Mouse (Mus musculus) liver, adult 2 months (tissue): Measurements from ENCODE around the gene 4930404N11Rik. TPM values are rescaled to one million over a fixed set of nuclear protein-coding genes. Genes with fewer than 3 reads are reported as not detected.

ENCODE experiments used
- DNase-seq: peaks from one replicate; pipeline ENCODE4 v3.0.0-alpha.2; 2011; ENCODE audit warnings: low read depth, low spot score; ENCODE audit errors: extremely low read depth
- H3K27ac ChIP-seq: fragments of 200-500 bp; replicated peaks from 2 replicates; pipeline ENCODE4 v1.5.1; 2012; ENCODE audit warnings: low read depth, mild to moderate bottlenecking, control low read depth, inconsistent platforms, low read length; ENCODE audit not compliant: insufficient read depth
- H3K27me3 ChIP-seq: fragments of 200-500 bp; 2 replicates; pipeline ENCODE4 v1.6.1; 2012; ENCODE audit warnings: mild to moderate bottlenecking, moderate library complexity, low read length, inconsistent platforms; ENCODE audit not compliant: control insufficient read depth, insufficient read depth
- H3K36me3 ChIP-seq: fragments of 200-500 bp; 2 replicates; pipeline ENCODE4 v1.6.1; 2012; ENCODE audit warnings: low read length, inconsistent platforms; ENCODE audit not compliant: control insufficient read depth, insufficient read depth
- H3K4me1 ChIP-seq: fragments of 200-500 bp; 2 replicates; pipeline ENCODE4 v1.6.1; 2011; ENCODE audit warnings: low read length; ENCODE audit not compliant: control insufficient read depth, insufficient read depth
- H3K4me3 ChIP-seq: fragments of 200-500 bp; 2 replicates; pipeline ENCODE4 v1.5.1; 2011; ENCODE audit warnings: low read depth, mild to moderate bottlenecking, control low read depth, low read length, moderate library complexity; ENCODE audit not compliant: insufficient read depth
- H3K79me2 ChIP-seq: fragments of 200-500 bp; 2 replicates; pipeline ENCODE4 v1.6.1; 2012; ENCODE audit warnings: inconsistent platforms, mild to moderate bottlenecking, low read length, moderate library complexity; ENCODE audit not compliant: control insufficient read depth, insufficient read depth
- H3K9ac ChIP-seq: fragments of 200-500 bp; 2 replicates; pipeline ENCODE4 v1.6.1; 2012; ENCODE audit warnings: low read depth, mild to moderate bottlenecking, control low read depth, inconsistent platforms, low read length
- CTCF ChIP-seq: fragments of 200-500 bp; IDR thresholded peaks from 2 replicates; pipeline ENCODE4 v1.5.1; 2011; ENCODE audit warnings: low read depth, low read length, control low read depth
- POLR2A ChIP-seq: fragments of 200-500 bp; IDR thresholded peaks from 2 replicates; pipeline ENCODE4 v1.6.1; 2011; ENCODE audit warnings: low read length, control low read depth; ENCODE audit not compliant: insufficient read depth; ENCODE audit errors: extremely low read depth
- WGBS: fragments of 180-500 bp; shearing (Covaris S2); methylation state at CpG from one replicate; pipeline ENCODE4 v1.1.7; 2018; 5-methylcytosine and 5-hydroxymethylcytosine counted together
- polyA plus RNA-seq: library from polyadenylated mRNA; depleted of rRNA; stranded (reverse); fragments of >200 nt; gene quantifications from 2 replicates; pipeline ENCODE4 v1.2.3, GENCODE M21; 2012
- total RNA-seq: library from RNA; depleted of rRNA; stranded (reverse); fragments of >200 nt; gene quantifications from 2 replicates; pipeline ENCODE4 v1.2.3, GENCODE M21; 2014

The 4930404N11Rik gene
- total and polyA plus RNA-seq, 2 experiments = 0.12 TPM; not detected in 1

DNA sequence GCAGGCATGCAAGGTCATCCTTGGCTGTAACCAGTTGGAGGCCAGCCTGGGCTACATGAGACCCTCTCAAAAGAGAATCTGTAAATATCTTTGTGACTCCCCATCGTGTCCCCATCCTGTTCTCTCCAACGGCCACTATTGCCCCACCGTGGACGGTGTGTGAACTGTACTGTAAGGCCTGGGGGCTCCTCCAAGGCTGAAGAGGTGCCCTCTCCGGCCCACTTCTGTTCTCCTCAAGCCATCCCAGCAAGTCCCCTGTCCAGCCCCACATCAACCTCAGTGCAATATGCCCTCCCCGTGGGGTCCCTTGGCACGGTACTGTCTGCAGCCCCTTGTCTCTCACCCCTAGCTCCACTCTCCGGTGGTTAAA is 46.3 kb downstream of the 4930404N11Rik start:
- Histone ChIP-seq H3K27ac (no peak overlapping the region), H3K9ac (peak overlapping the region; percentile 73; the same call in 1 of the 2 replicates), H3K4me1 (peaks cover 18% of the 10 kb centered on the region), H3K79me2 (peaks cover 9% of the 10 kb centered on the region; the same call in 1 of the 2 replicates), H3K36me3 (no peaks in the 10 kb centered on the region; the same call in 1 of the 2 replicates), H3K27me3 (no peaks in the 10 kb centered on the region), H3K4me3 (no peak overlapping the region)
- no peak for TF ChIP-seq CTCF
- DNase-seq = no peak
- WGBS = 43% methylated on average over 8 of the region's 8 CpGs

DNA sequence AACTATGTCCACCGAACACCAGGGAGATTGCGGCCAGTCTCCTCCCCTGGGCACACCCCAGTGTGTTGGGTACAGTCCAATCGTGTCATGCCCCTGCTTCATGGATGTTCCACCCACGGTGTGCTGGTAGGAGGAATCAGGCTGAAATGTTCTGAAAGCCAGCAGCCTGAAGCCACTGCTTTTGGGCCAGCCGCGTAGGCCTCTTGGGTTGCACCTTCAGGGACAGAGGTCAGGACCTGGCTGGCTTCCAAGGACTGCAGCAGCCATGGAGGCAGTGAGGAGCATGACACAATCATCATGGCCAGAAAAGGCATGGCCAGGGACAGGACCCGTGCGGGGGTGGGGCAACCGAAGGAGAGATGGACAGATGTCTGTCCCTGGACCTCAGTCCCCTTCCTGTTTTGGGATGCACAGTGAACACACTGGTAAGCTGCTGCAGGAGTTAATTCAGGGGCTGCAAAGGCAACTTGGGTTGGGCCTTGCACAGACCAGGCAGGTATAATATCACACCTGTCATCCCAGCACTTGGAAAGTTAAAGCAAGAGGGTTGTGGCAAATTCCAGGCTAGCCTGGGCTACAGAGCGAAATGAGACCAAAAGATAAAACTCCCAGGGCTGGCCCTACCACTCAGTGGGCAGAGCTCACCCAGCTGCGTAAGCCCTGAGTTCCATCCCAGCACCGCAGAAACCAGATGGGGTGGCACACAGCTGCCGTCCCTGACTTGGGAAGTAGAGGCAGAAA is 46.9 kb downstream of the 4930404N11Rik start:
- Histone ChIP-seq H3K4me1 (peaks cover 18% of the 10 kb centered on the region), H3K4me3 (no peak overlapping the region), H3K27ac (no peak overlapping the region; the same call in 1 of the 2 replicates), H3K27me3 (no peaks in the 10 kb centered on the region), H3K79me2 (peaks cover 9% of the 10 kb centered on the region; the same call in 1 of the 2 replicates), H3K36me3 (no peaks in the 10 kb centered on the region; the same call in 1 of the 2 replicates), H3K9ac (no peak overlapping the region)
- 40% methylated on average over 13 of the region's 13 CpGs for WGBS
- DNase-seq = peak; percentile 69
- TF ChIP-seq CTCF (no peak), POLR2A (no peak)

DNA sequence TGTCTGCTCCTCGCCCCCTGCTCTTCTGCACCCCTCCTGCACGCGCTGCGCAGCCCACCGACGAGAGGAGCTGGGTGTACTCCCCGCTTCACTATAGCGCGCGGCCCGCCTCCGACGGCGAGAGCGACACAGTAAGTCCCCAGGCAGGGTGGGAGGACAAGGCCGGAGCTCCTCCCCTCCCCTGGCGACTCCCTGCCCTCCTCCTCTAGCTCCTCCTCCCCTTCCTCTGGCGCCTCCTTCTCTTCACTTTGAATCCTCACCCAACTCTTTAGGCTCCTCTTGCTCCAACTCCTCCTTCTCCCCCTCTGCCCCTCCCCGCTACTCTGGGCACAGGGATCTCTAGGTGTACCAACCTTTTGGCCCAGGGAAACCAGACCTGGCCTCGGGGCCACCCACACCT is 48.3 kb downstream of the 4930404N11Rik start:
- H3K27ac ChIP-seq = no peak overlapping the region
- no peaks in the 10 kb centered on the region for H3K27me3 ChIP-seq
- no peak for DNase-seq
- peaks cover 18% of the 10 kb centered on the region for H3K4me1 ChIP-seq
- 72% methylated on average over 20 of the region's 20 CpGs for WGBS
- no peaks in the 10 kb centered on the region for H3K36me3 ChIP-seq
- H3K9ac ChIP-seq = no peak overlapping the region
- no peak for TF ChIP-seq POLR2A
- no peak for TF ChIP-seq CTCF
- peaks cover 4% of the 10 kb centered on the region; the same call in 1 of the 2 replicates for H3K79me2 ChIP-seq
- no peak overlapping the region for H3K4me3 ChIP-seq

DNA sequence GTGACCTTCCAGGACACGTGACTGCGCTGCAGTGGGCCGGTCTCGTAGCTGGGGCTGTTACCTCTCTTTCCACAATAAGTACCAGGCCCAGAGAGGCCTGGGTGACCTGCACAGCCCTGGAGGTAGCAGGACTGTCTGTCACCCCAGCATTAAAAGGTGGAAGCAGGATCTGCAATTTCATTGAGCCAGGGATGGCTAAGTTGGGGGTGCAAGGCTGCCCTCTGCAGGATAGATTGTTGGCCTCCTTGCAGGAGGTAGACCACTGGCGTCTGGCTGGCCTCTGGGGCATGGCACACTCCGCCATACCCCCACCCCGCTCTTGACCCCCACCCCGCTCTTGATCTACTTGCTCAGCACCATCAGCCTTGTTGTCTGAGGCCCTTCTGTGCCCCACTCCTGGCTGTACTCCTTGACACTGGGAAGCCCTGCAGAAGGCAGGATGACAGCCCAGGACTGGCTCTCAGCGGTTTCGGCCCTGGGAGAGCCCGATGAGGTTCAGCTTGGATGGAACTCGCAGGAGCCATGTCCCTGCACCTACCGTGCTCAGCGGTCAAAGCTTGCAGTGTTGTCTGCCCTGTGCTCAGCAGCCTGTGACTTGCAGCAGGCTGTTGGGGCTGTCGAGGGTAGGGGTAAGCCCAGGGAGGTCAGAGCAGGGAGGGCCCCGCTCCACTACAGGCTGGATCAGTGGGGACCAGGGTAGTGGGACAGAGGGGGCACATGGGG is 49.1 kb downstream of the 4930404N11Rik start:
- H3K27ac ChIP-seq = no peak overlapping the region
- DNase-seq = no peak
- H3K27me3 ChIP-seq = no peaks in the 10 kb centered on the region
- no peak overlapping the region for H3K9ac ChIP-seq
- H3K79me2 ChIP-seq = peaks cover 4% of the 10 kb centered on the region; the same call in 1 of the 2 replicates
- no peaks in the 10 kb centered on the region for H3K36me3 ChIP-seq
- peaks cover 16% of the 10 kb centered on the region for H3K4me1 ChIP-seq
- WGBS = 82% methylated on average over 16 of the region's 16 CpGs
- TF ChIP-seq CTCF = peak; percentile 53
- no peak for TF ChIP-seq POLR2A
- no peak overlapping the region for H3K4me3 ChIP-seq

DNA sequence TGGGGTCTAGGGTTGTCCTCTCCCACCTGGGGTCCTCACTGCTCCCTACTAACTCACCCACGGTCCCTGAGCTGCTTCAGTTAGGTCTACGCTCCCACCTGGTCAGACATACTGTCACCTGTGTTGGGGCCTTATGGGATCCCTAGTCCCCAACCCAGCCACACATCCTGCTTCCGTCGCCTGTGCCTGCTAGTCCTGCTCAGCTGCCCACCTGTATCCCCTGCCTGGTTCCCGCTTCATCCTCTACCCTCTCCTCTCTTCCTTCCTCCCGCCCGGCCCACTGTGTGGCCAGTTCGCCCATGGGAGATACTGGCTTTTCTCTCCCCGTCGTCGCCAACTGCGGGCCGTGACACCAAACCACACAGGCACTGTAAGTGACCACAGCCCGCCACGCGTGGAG is 50.0 kb downstream of the 4930404N11Rik start:
- no peaks in the 10 kb centered on the region for H3K27me3 ChIP-seq
- H3K79me2 ChIP-seq = no peaks in the 10 kb centered on the region
- H3K4me3 ChIP-seq = no peak overlapping the region
- DNase-seq = no peak
- no peak overlapping the region for H3K27ac ChIP-seq
- 93% methylated on average over 16 of the region's 16 CpGs for WGBS
- TF ChIP-seq POLR2A (no peak), CTCF (no peak)
- H3K36me3 ChIP-seq = no peaks in the 10 kb centered on the region
- H3K9ac ChIP-seq = no peak overlapping the region
- peaks cover 16% of the 10 kb centered on the region for H3K4me1 ChIP-seq
